Mouse (Mus musculus) cerebellum, adult (tissue): Measurements from ENCODE around the gene Oosp3.

Source experiments
- ATAC-seq: cut with Nextera tagmentation; 2 replicates; pipeline ENCODE4 v1.9.2; 2017; ENCODE audit warnings: mild to moderate bottlenecking, moderate library complexity, mixed read lengths; ENCODE audit not compliant: insufficient number of reproducible peaks, low FRiP score, low TSS enrichment

Oosp3 gene

GRCm38 (mm10) chr19:11696755-11697154 lies at the start of gene Oosp3:
Gene Oosp3, plus strand, starts transcription at chr19:11697055.
- ATAC-seq, result no peak

- no peak for ATAC-seq
These were observed 47.3 kb upstream of the Oosp3 start for GRCm38 (mm10) chr19:11649564-11649963.

- no peak for ATAC-seq
These were observed 37.7 kb upstream of the Oosp3 start for GRCm38 (mm10) chr19:11659142-11659541.

GRCm38 (mm10) chr19:11660459-11660858 lies 36.4 kb upstream of the Oosp3 start, which contains the start of gene Oosp2:
Gene Oosp2, minus strand, starts transcription at chr19:11660559.
- no peak for ATAC-seq

- ATAC-seq, result no peak
These were observed 35.3 kb upstream of the Oosp3 start for GRCm38 (mm10) chr19:11661562-11661961.

- no peak for ATAC-seq
These were observed 6.0 kb upstream of the Oosp3 start, which contains the start of gene Oosp1 for GRCm38 (mm10) chr19:11690839-11691238. Gene Oosp1, minus strand, starts transcription at chr19:11691150.

GRCm38 (mm10) chr19:11691454-11691853 lies 5.4 kb upstream of the Oosp3 start:
- no peak for ATAC-seq

GRCm38 (mm10) chr19:11698342-11698741 lies 1.5 kb downstream of the Oosp3 start:
- no peak for ATAC-seq

- ATAC-seq, result no peak
These were observed 15.6 kb downstream of the Oosp3 start for GRCm38 (mm10) chr19:11712451-11712850.

- ATAC-seq, result no peak
These were observed 23.2 kb downstream of the Oosp3 start for GRCm38 (mm10) chr19:11720071-11720470.

GRCm38 (mm10) chr19:11723870-11724269 lies 27.0 kb downstream of the Oosp3 start:
- ATAC-seq, result no peak

- no peak for ATAC-seq
These were observed 27.4 kb downstream of the Oosp3 start for GRCm38 (mm10) chr19:11724275-11724674.

GRCm38 (mm10) chr19:11725915-11726314 lies 29.1 kb downstream of the Oosp3 start:
- no peak for ATAC-seq

GRCm38 (mm10) chr19:11727304-11727703 lies 30.4 kb downstream of the Oosp3 start:
- no peak for ATAC-seq

GRCm38 (mm10) chr19:11730278-11730677 lies 33.4 kb downstream of the Oosp3 start:
- no peak for ATAC-seq

- ATAC-seq, result no peak
These were observed 39.6 kb downstream of the Oosp3 start for GRCm38 (mm10) chr19:11736455-11736854.

- no peak for ATAC-seq
These were observed 48.8 kb downstream of the Oosp3 start for GRCm38 (mm10) chr19:11745680-11746079.

GRCm38 (mm10) chr19:11747298-11747697 lies 50.4 kb downstream of the Oosp3 start, which contains the start of gene Gif:
Gene Gif, plus strand, starts transcription at chr19:11747554.
- no peak for ATAC-seq
